Mouse (Mus musculus): ENCODE data around the gene Fbxo40. TPM values are rescaled to one million over a fixed set of nuclear protein-coding genes. Genes with fewer than 3 reads are reported as not detected.
A peak's percentile ranks its signal among the peaks of the same experiment; 100 is the strongest.

The Fbxo40 gene
- polyA plus RNA-seq, 1 experiment from 2014 or later: 0.03 TPM

DNA sequence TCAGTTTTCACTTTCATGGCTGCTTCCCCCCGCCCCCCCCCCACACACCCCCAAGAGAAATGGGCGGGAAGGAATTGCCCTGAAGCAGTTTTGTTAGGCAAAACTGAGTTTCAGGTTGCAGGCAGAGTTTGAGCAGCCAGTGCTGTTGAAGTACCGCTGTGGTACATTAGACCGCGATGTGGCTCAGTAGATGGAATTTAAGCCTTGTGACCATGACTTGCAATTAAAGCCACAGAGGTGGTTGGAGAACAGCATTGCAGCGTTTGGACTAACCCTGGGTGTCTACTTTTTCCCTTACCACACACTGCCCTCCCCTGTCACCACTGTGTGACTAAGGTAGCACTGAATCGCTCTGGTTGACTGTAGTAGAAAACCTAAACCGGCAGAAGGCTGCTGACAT is 774 bp downstream of the Fbxo40 start:
- H3K27ac ChIP-seq (replicated peaks): no peak overlapping the region
- no peaks in the 10 kb centered on the region for H3K9me3 ChIP-seq (replicated peaks)
- no peaks in the 10 kb centered on the region for H3K4me1 ChIP-seq (replicated peaks)
- H3K36me3 ChIP-seq (replicated peaks): no peaks in the 10 kb centered on the region
- H3K9ac ChIP-seq: no peak overlapping the region
- H3K4me2 ChIP-seq: no peak overlapping the region
- WGBS (ENCODE audit: insufficient replicate concordance): 61% methylated on average over 8 of the region's 8 CpGs
- no peak overlapping the region for H3K4me3 ChIP-seq (replicated peaks)
- no peak for ATAC-seq (ENCODE audit: insufficient read depth)
- H3K27me3 ChIP-seq: no peaks in the 10 kb centered on the region

DNA sequence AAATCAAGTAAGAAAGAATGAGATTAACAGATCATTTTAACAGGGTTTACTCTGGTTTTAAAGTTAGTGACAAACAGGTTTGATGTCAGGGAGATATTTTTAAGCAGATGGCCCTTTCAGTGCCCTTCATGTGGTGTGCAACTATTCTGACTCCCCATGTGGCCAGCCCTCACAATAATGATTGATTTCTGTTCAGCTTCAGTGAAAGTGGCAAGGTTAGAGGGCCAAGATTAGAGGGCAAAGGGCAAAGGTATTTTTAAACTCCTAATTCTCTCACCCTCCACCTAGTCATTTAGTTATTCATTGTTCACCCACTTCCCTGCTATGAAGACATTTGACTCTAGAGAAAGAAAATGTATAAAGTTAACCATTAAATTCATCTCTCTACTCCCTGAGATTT is 2.2 kb downstream of the Fbxo40 start:
- Histone ChIP-seq H3K4me2 (no peak overlapping the region), H3K9me3 (replicated peaks) (no peaks in the 10 kb centered on the region), H3K4me3 (replicated peaks) (no peak overlapping the region), H3K4me1 (replicated peaks) (no peaks in the 10 kb centered on the region), H3K27me3 (no peaks in the 10 kb centered on the region), H3K36me3 (replicated peaks) (no peaks in the 10 kb centered on the region), H3K27ac (replicated peaks) (no peak overlapping the region), H3K9ac (no peak overlapping the region)
- no peak for ATAC-seq (ENCODE audit: insufficient read depth)

DNA sequence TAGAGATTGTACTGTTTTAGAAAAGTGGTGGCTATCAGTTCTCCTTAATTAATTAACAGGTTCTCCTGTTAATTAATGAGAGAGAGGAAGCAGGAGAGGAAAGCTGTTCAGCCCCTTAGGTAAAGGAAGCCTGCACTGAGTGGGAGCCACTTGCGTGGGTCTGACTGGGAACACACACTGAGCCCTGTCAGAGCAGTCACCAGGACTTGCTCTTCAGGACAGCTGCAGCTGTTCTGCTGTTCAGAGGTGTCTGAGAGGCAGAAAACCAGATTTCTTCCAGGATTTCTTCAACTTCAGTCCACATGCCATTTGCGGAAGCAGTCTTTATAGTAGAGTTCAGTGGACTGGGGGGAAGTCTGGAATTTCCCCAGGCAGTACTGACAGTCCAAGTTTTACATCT is 2.9 kb downstream of the Fbxo40 start:
- H3K9me3 ChIP-seq (replicated peaks): no peaks in the 10 kb centered on the region
- WGBS (ENCODE audit: insufficient replicate concordance): 70% methylated on average over 2 of the region's 2 CpGs
- no peak overlapping the region for H3K9ac ChIP-seq

DNA sequence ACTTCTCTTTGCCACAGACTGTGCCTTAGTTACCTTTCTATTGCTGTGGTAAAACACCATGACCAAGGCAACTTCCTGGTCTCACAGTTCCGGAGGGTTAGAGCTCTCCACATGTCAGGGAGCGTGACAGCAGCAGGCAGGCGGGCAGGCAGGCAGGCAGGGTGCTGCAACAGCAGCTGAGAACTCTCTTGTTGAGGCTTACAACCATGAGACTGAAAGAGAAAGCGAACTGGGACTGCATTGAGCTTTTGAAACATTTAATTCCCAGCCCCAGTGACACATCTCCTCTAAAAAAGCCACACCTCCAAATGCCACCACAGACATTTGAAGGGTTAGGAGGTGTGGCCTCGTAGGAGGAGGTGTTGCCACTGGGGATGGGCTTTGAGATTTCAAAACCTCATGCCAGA is 4.6 kb downstream of the Fbxo40 start:
- ATAC-seq (ENCODE audit: insufficient read depth): no peak; the same call in 1 of the 2 replicates
- WGBS (ENCODE audit: insufficient replicate concordance): 21% methylated on average over 5 of the region's 5 CpGs
- H3K36me3 ChIP-seq (replicated peaks): no peaks in the 10 kb centered on the region
- no peak overlapping the region for H3K9ac ChIP-seq
- 0 out of 2 replicates have a peak overlapping the region, but pooled peaks have one; percentile 4 for H3K4me3 ChIP-seq (replicated peaks)
- no peak overlapping the region for H3K27ac ChIP-seq (replicated peaks)
- peak overlapping the region; percentile 31 for H3K4me2 ChIP-seq
- H3K9me3 ChIP-seq (replicated peaks): no peaks in the 10 kb centered on the region
- no peaks in the 10 kb centered on the region for H3K27me3 ChIP-seq
- H3K4me1 ChIP-seq (replicated peaks): no peaks in the 10 kb centered on the region

More for the DNA sequence above, 2.9 kb downstream of the Fbxo40 start:
- no peak overlapping the region for H3K4me2 ChIP-seq
- no peak for ATAC-seq (ENCODE audit: insufficient read depth)
- no peaks in the 10 kb centered on the region for H3K27me3 ChIP-seq
- no peak overlapping the region for H3K27ac ChIP-seq (replicated peaks)
- H3K4me3 ChIP-seq (replicated peaks): no peak overlapping the region
- no peaks in the 10 kb centered on the region for H3K4me1 ChIP-seq (replicated peaks)
- no peaks in the 10 kb centered on the region for H3K36me3 ChIP-seq (replicated peaks)

DNA sequence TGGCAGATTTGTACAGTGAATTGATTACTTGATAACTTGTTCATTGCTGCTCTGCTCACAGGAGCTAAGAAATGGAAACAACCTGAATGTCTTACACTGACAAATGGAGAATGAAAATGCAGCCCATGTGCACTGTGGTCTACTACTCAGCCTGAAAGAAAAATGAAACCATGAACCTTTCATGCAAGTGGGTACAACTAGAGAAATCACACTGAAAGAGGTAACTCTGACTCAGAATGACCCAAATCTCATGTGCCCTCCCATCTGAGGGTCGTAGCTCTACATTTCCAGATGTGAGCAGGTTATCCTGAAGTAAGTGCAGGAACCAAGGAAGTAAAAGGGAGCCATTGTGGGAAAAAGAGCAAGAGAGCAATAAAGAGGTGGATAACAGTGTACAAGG is 6.5 kb downstream of the Fbxo40 start:
- Histone ChIP-seq H3K4me1 (replicated peaks) (no peaks in the 10 kb centered on the region), H3K36me3 (replicated peaks) (no peaks in the 10 kb centered on the region), H3K4me3 (replicated peaks) (no peak overlapping the region), H3K9ac (no peak overlapping the region), H3K27ac (replicated peaks) (no peak overlapping the region), H3K27me3 (no peaks in the 10 kb centered on the region), H3K9me3 (replicated peaks) (no peaks in the 10 kb centered on the region), H3K4me2 (no peak overlapping the region)
- WGBS (ENCODE audit: insufficient replicate concordance): 71% methylated on average over 1 of the region's 1 CpGs
- ATAC-seq (ENCODE audit: insufficient read depth): no peak

DNA sequence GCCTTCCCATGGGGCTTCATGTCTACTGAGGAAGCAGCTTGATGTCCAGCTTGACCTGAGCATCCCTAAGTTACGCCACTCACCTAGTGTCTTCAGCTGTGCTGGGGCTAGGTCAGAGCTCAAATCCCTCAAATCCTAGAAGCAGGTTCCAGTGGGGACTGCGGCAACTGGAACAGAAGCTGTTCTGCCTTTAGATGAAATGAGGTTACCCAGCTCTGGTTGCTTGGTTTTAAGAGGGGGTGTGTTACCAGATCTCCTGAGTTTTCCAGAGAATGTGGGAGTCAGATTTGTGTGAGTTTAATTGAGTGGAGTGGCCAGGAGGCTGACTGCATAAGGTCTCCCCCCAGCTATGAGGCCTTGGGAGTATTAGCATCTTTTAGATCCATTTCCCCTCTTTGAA is 11.1 kb downstream of the Fbxo40 start:
- Histone ChIP-seq H3K36me3 (replicated peaks) (no peaks in the 10 kb centered on the region), H3K27ac (replicated peaks) (no peak overlapping the region), H3K4me3 (replicated peaks) (no peak overlapping the region), H3K4me1 (replicated peaks) (no peaks in the 10 kb centered on the region), H3K9ac (no peak overlapping the region), H3K4me2 (no peak overlapping the region), H3K27me3 (no peaks in the 10 kb centered on the region), H3K9me3 (replicated peaks) (no peaks in the 10 kb centered on the region)
- no peak for ATAC-seq (ENCODE audit: insufficient read depth)
- 73% methylated on average over 2 of the region's 2 CpGs for WGBS (ENCODE audit: insufficient replicate concordance)

DNA sequence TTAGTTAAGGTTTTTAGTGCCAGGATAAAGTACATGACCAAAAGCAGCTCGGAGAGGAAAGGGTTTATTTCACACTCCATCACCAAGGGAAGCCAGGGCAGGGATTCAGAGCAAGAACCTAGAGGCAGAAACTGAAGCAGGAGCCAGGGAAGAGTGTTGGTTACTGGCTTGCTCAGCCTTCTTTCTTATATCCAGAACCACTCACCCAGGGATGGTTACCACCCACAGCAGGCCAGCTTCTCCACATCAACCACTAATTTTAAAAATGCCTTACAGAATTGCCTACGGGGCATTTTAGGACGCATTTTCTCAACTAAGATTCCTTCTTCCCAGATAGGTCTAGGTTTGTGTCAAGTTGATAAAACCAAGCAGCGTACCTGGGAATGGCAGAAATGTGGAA is 26.9 kb downstream of the Fbxo40 start:
- no peak overlapping the region for H3K9ac ChIP-seq
- no peak for ATAC-seq (ENCODE audit: insufficient read depth)
- no peaks in the 10 kb centered on the region for H3K9me3 ChIP-seq (replicated peaks)
- H3K4me3 ChIP-seq (replicated peaks): no peak overlapping the region
- H3K27ac ChIP-seq (replicated peaks): no peak overlapping the region
- H3K27me3 ChIP-seq: no peaks in the 10 kb centered on the region
- no peaks in the 10 kb centered on the region for H3K4me1 ChIP-seq (replicated peaks)
- no peak overlapping the region for H3K4me2 ChIP-seq
- H3K36me3 ChIP-seq (replicated peaks): no peaks in the 10 kb centered on the region
- 64% methylated on average over 4 of the region's 4 CpGs for WGBS (ENCODE audit: insufficient replicate concordance)

DNA sequence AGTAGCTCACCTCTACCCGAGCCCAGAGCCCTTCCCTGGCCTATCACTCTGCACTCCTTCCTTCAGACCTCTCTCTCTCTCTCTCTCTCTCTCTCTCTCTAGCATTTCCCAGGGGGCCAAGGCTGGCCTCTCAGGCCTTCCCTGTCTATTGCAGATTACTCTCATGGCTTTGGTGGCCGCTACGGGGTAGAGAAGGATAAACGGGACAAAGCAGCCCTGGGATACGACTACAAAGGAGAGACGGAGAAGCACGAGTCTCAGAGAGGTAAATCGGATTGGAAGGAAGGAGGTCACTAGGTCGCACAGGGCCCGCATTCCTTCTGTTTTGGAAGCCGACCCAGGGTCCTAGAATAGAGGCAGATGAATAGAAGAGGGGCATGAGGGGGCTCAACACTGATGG is 35.2 kb downstream of the Fbxo40 start:
- H3K9ac ChIP-seq: no peak overlapping the region
- no peaks in the 10 kb centered on the region for H3K4me1 ChIP-seq (replicated peaks)
- H3K4me2 ChIP-seq: no peak overlapping the region
- no peak for ATAC-seq (ENCODE audit: insufficient read depth)
- no peaks in the 10 kb centered on the region for H3K27me3 ChIP-seq
- H3K36me3 ChIP-seq (replicated peaks): 0 out of 2 replicates have a peak, but pooled peaks cover 4% of the 10 kb centered on the region
- WGBS (ENCODE audit: insufficient replicate concordance): 69% methylated on average over 11 of the region's 11 CpGs
- no peak overlapping the region for H3K27ac ChIP-seq (replicated peaks)
- H3K9me3 ChIP-seq (replicated peaks): no peaks in the 10 kb centered on the region
- no peak overlapping the region for H3K4me3 ChIP-seq (replicated peaks)

DNA sequence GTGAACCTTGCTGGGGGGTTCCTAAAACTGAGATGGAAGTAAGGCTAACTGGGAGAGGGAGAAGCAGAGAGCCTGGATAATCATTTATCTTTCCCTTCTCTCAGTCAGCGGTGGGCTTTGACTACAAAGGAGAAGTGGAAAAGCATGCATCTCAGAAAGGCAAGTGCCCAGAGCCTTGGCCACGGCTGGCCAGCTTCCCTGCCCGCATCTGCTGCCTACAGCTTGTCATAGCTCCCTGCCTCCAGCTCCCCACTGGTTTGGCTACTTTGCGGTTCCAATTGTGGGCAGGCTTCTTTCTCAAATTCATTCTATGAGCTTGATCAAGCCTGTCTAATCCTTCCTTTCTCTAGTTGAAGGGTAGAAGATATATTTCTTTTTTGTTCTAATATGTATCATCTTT is 39.2 kb downstream of the Fbxo40 start:
- no peak overlapping the region for H3K4me3 ChIP-seq (replicated peaks)
- H3K27me3 ChIP-seq: no peaks in the 10 kb centered on the region
- H3K27ac ChIP-seq (replicated peaks): no peak overlapping the region
- no peaks in the 10 kb centered on the region for H3K9me3 ChIP-seq (replicated peaks)
- no peak for ATAC-seq (ENCODE audit: insufficient read depth)
- 0 out of 2 replicates have a peak, but pooled peaks cover 4% of the 10 kb centered on the region for H3K36me3 ChIP-seq (replicated peaks)
- H3K9ac ChIP-seq: no peak overlapping the region
- H3K4me1 ChIP-seq (replicated peaks): no peaks in the 10 kb centered on the region
- 69% methylated on average over 4 of the region's 4 CpGs for WGBS (ENCODE audit: insufficient replicate concordance)
- H3K4me2 ChIP-seq: no peak overlapping the region

DNA sequence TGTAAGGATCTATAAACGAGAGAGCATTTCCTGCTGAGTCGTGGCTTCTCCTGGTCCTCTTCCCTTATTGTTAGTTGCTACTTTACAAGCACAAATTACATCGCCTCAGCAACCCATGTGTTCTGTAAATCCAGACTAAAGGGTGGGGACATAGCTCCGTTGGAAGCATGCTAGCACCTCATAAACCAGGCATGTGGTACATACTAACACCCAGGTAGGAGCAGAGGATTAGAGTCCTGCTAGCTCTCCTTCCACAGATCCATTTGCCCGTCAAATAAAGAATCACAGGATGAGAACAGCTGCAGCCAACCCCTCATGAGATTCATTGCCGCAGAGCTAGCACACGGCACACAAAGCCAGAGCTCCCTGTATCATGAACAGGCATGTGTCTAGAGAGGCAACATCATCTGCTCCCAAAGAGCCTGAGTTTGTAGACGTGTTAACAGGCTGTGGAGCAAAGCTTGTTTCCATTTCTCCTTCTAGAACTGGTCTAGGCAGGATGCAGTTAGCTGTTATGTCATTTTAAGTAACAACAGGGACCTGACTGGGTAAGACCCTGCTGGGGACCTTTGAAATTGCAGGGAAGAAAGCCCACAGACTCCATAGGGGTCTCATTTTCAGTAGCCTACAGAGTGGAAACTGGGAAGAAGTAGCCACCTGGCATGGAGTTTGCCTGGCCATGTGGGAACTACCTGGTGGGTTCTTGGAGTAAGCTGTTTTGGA is 40.5 kb downstream of the Fbxo40 start:
- no peaks in the 10 kb centered on the region for H3K9me3 ChIP-seq (replicated peaks)
- H3K4me1 ChIP-seq (replicated peaks): no peaks in the 10 kb centered on the region
- no peak for ATAC-seq (ENCODE audit: insufficient read depth)
- 60% methylated on average over 8 of the region's 8 CpGs for WGBS (ENCODE audit: insufficient replicate concordance)
- H3K9ac ChIP-seq: no peak overlapping the region
- no peaks in the 10 kb centered on the region for H3K27me3 ChIP-seq
- H3K36me3 ChIP-seq (replicated peaks): no peaks in the 10 kb centered on the region
- H3K4me3 ChIP-seq (replicated peaks): no peak overlapping the region
- H3K4me2 ChIP-seq: no peak overlapping the region
- no peak overlapping the region for H3K27ac ChIP-seq (replicated peaks)

DNA sequence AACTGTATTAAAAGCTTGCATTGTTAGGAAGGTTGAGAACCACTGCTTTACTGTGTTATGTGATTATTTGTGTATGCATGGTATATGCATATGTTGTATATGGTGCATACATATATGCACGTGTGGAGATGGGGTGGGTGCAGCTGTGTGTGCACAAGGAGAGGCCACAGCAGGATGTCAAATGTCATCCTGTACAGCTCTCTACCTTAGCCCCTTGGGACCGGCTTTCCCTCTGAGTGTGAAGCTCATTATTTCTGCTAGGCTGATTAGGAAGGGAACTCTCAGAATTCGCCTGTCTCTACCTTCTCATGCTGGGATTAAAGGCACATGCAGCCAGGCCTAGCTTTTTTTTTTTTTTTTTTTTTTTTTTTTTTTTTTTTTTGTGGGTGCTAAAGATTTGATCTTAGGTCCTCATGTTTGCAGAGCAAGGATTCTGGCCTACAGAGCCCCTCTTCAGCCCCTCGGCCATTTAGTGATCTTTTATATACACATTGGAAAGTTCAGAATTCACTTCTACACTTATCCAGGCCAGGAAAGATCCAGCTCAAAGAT is 42.5 kb downstream of the Fbxo40 start:
- H3K9ac ChIP-seq: no peak overlapping the region
- H3K9me3 ChIP-seq (replicated peaks): no peaks in the 10 kb centered on the region
- H3K27me3 ChIP-seq: no peaks in the 10 kb centered on the region
- no peak overlapping the region for H3K4me3 ChIP-seq (replicated peaks)
- H3K36me3 ChIP-seq (replicated peaks): no peaks in the 10 kb centered on the region
- H3K27ac ChIP-seq (replicated peaks): no peak overlapping the region
- 56% methylated on average over 4 of the region's 4 CpGs for WGBS (ENCODE audit: insufficient replicate concordance)
- ATAC-seq (ENCODE audit: insufficient read depth): no peak
- no peak overlapping the region for H3K4me2 ChIP-seq
- no peaks in the 10 kb centered on the region for H3K4me1 ChIP-seq (replicated peaks)
